Mouse (Mus musculus): ENCODE measurements around the gene Gm21861. TPM values are rescaled to one million over a fixed set of nuclear protein-coding genes. Genes with fewer than 3 reads are reported as not detected.
"Not testable (repeated sequence)": the region's sequence is repeated elsewhere in the genome, so short reads cannot be mapped to it uniquely, and the experiment has no call there.

Gm21861 gene
- not detected in 2 replicates for polyA plus RNA-seq (2012; rRNA removed)

DNA sequence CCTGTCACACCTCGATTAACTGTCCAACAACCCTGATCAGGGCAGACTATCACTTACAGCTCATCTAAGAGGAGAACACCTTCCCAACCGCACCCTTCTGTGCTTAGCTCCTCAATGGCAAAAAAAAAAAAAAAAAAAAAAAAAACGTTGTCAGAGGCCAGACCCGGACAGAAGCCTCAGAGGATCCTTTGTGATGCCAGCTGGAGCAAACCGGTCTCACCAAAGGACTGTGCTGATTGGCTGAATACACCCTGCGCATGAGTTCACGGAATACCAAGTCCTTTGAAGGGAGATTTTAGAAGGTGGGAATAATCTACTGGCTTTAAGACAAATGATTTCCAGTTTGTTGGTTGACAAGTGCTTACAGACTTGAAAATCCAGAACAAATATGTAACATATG, at the start of gene Gm21861:
Gene Gm21861, minus strand, starts transcription at position 101 of the 400 bp plus-strand sequence.
- no CpG with 5 or more reads among the region's 7 CpGs for WGBS
- not testable (repeated sequence) for H3K4me3 ChIP-seq (replicated peaks; ENCODE audit: extremely low read depth, low read depth, low read length); DNase-seq; H3K4me1 ChIP-seq (ENCODE audit: control insufficient read depth, insufficient read depth, low read length)

Data from lung, adult 2 months (tissue).